Mouse (Mus musculus) bone marrow macrophage, adult 2 months (primary cell): ENCODE results near the gene Hc. TPM values are rescaled to one million over a fixed set of nuclear protein-coding genes. Genes with fewer than 3 reads are reported as not detected.

Experiments used
- H3K27ac ChIP-seq: 2 replicates; pipeline ENCODE4 v1.5.1; 2012; ENCODE audit warnings: low read depth, low read length; ENCODE audit not compliant: insufficient read depth
- H3K4me1 ChIP-seq: 2 replicates; pipeline ENCODE4 v1.6.1; 2012; ENCODE audit warnings: low read length; ENCODE audit not compliant: control insufficient read depth, insufficient read depth
- H3K4me3 ChIP-seq: 2 replicates; pipeline ENCODE4 v1.5.1; 2012; ENCODE audit warnings: mild to moderate bottlenecking, low read length, moderate library complexity; ENCODE audit not compliant: insufficient read depth
- CTCF ChIP-seq: IDR thresholded peaks from 2 replicates; pipeline ENCODE4 v1.5.1; 2012; ENCODE audit warnings: low read depth, mild to moderate bottlenecking, low read length, moderate library complexity
- POLR2A ChIP-seq: IDR thresholded peaks from 2 replicates; pipeline ENCODE4 v1.6.1; 2012; ENCODE audit warnings: mild to moderate bottlenecking, low read depth, low read length, borderline replicate concordance
- polyA plus RNA-seq: library from polyadenylated mRNA; stranded (reverse); fragments of >200 nt; gene quantifications from 2 replicates; pipeline ENCODE4 v1.2.4, GENCODE M21; 2012; ENCODE audit not compliant: missing spikeins, insufficient read depth, insufficient read length

The Hc gene
- polyA plus RNA-seq, 1 experiment: not detected

DNA sequence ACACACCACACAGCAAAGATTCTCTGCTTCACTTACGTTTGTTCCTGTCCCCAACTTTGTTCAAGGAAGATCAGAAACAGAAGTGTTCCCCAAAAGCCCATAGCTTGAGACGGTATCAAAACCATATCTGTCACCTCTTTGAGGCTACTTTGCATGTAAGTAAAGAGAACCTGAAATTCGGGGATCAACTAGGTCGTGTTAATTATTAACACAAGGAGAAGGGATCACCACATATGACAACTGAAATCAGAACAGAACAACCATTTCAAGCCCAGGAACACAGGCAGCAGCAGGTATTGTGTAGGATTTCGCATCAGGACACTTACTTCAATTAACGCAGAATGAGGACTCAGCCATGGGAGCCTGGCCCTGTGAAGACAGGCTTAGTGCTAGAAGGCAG is 39.3 kb upstream of the Hc start:
- TF ChIP-seq POLR2A (no peak), CTCF (no peak)
- H3K4me3 ChIP-seq: no peak overlapping the region
- H3K27ac ChIP-seq: no peak overlapping the region
- no peaks in the 10 kb centered on the region for H3K4me1 ChIP-seq

DNA sequence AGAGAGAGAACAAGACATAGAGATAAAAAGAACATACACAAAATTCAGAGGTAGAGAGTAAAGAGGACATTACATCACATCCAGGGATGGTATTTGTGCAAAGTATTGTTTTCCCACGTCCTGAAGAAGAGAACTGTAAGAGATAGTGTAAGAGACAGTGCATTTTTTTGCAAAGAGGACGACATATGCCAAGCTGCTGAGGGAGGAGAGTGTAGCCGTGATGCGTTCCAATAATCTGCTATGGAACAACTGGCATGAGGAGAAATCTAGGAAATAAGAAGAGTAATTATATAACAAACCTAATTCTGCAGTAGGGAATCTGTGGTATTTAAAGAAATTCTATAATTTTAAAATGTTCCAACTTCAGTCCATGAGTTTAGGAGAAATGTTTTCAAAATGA is 26.2 kb upstream of the Hc start:
- no peaks in the 10 kb centered on the region for H3K4me1 ChIP-seq
- H3K27ac ChIP-seq: no peak overlapping the region
- TF ChIP-seq POLR2A: no peak
- no peak for TF ChIP-seq CTCF
- H3K4me3 ChIP-seq: no peak overlapping the region

GRCm38 (mm10) chr2:35079166-35079565 is 17.9 kb upstream of the Hc start:
- Histone ChIP-seq H3K27ac (no peak overlapping the region), H3K4me3 (no peak overlapping the region), H3K4me1 (no peaks in the 10 kb centered on the region)
- TF ChIP-seq CTCF (no peak), POLR2A (no peak)

GRCm38 (mm10) chr2:35074328-35074727 is 13.1 kb upstream of the Hc start:
- Histone ChIP-seq H3K4me1 (no peaks in the 10 kb centered on the region), H3K4me3 (no peak overlapping the region), H3K27ac (no peak overlapping the region)
- TF ChIP-seq CTCF (no peak), POLR2A (no peak)

DNA sequence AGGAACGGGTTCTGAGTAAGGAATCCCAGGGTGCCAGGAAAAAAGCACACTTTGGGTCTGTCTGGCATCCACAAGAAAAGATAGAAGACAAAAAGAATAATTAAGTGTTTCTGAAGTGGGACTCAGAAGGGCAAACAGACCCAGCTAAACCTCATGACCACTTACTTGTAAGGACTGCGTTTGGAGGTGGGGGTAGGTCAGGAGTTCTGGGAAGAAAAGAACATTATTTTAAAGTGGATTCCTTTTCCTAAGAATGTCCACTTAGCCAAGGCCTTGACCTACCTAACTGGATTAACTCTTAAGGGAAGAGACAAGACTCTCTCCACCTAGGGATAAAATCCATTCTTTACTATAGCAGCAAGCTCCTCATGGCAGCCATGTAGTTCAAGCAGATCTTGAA is 11.3 kb upstream of the Hc start:
- Histone ChIP-seq H3K4me1 (no peaks in the 10 kb centered on the region), H3K27ac (no peak overlapping the region), H3K4me3 (no peak overlapping the region)
- TF ChIP-seq CTCF (no peak), POLR2A (no peak)

DNA sequence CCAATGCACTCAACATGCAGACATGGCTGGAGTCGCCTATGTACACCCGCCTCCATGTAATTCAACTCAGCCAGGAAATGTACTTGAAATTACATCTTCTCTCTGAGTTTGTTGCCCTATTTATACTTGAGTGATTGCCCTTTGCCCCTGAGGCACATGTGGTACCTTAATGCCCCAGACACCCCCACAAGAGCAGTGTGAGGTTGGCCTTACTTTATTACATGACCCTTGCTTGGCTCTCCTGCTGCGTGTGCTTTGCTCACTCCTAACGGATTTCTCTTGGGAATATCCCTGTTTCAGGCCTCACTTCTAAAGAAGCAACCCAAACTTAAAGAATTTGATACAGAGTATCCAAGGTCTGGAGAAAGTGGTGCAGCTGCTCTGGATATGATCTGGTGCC is 9.0 kb upstream of the Hc start:
- Histone ChIP-seq H3K27ac (no peak overlapping the region), H3K4me3 (no peak overlapping the region), H3K4me1 (no peaks in the 10 kb centered on the region)
- TF ChIP-seq CTCF: no peak
- TF ChIP-seq POLR2A: no peak

GRCm38 (mm10) chr2:35069124-35069523 is 7.9 kb upstream of the Hc start:
- no peaks in the 10 kb centered on the region for H3K4me1 ChIP-seq

DNA sequence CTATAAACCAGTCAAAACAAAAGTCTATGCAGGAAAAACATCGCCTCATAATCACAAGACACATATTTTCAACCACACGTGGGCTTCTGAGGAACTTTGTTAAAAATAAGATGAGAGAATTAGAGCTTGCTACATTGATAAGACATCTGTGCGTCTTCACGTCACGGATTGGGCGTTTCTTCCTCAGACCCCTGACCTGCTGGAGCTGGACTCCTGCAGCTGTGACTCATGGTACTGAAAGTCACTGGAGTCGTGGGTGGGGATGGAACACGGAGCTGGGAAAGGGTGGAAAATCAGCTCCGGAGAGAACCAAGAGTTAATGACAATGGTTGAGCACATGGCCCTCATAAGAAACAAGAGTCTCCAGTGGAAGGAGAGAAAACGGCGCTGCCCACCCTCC is 5.9 kb upstream of the Hc start:
- H3K27ac ChIP-seq: no peak overlapping the region
- no peak overlapping the region for H3K4me3 ChIP-seq
- TF ChIP-seq CTCF (no peak), POLR2A (no peak)
- no peaks in the 10 kb centered on the region for H3K4me1 ChIP-seq

More at GRCm38 (mm10) chr2:35069124-35069523, 7.9 kb upstream of the Hc start:
- Histone ChIP-seq H3K4me3 (no peak overlapping the region), H3K27ac (no peak overlapping the region)
- no peak for TF ChIP-seq CTCF
- no peak for TF ChIP-seq POLR2A

GRCm38 (mm10) chr2:35066525-35067082 is 5.4 kb upstream of the Hc start:
- no peaks in the 10 kb centered on the region for H3K4me1 ChIP-seq
- H3K4me3 ChIP-seq: no peak overlapping the region
- TF ChIP-seq POLR2A: no peak
- TF ChIP-seq CTCF: no peak
- H3K27ac ChIP-seq: no peak overlapping the region

GRCm38 (mm10) chr2:35063333-35064030 is 2.2 kb upstream of the Hc start:
- Histone ChIP-seq H3K4me1 (no peaks in the 10 kb centered on the region), H3K4me3 (no peak overlapping the region), H3K27ac (no peak overlapping the region)
- no peak for TF ChIP-seq POLR2A
- no peak for TF ChIP-seq CTCF

- no peak overlapping the region for H3K4me3 ChIP-seq
- H3K4me1 ChIP-seq: no peaks in the 10 kb centered on the region
- no peak overlapping the region for H3K27ac ChIP-seq
- TF ChIP-seq POLR2A (no peak), CTCF (no peak)
Measured at GRCm38 (mm10) chr2:35060897-35061296, 341 bp downstream of the Hc start.
